Mouse (Mus musculus) forebrain, embryonic 14.5 days (tissue): ENCODE results near the gene Ccl7. TPM values are rescaled to one million over a fixed set of nuclear protein-coding genes. Genes with fewer than 3 reads are reported as not detected.

Experiments used
- ATAC-seq: fragments of 200-750 bp; cut with Nextera tagmentation; 2 replicates; pipeline ENCODE4 v1.8.0; 2017; ENCODE audit warnings: mild to moderate bottlenecking, moderate library complexity
- DNase-seq: peaks from one replicate; pipeline ENCODE4 v3.0.0-alpha.2; 2015; ENCODE audit warnings: low spot score
- H3K27ac ChIP-seq: fragments of 300-500 bp; sonication (generic); 2 replicates; pipeline ENCODE4 v1.5.1; 2014; ENCODE audit warnings: low read depth, mild to moderate bottlenecking, control low read depth, low read length, moderate library complexity
- H3K27me3 ChIP-seq: fragments of 300-500 bp; sonication (generic); replicated peaks from 2 replicates; pipeline ENCODE4 v1.6.1; 2014; ENCODE audit warnings: low read length, control low read depth, mixed read lengths; ENCODE audit not compliant: control insufficient read depth, insufficient read depth
- H3K36me3 ChIP-seq: fragments of 300-500 bp; sonication (generic); 2 replicates; pipeline ENCODE4 v1.6.1; 2014; ENCODE audit warnings: low read length, control low read depth; ENCODE audit not compliant: control insufficient read depth, insufficient read depth
- H3K4me1 ChIP-seq: fragments of 300-500 bp; sonication (generic); 2 replicates; pipeline ENCODE4 v1.6.1; 2014; ENCODE audit warnings: antibody characterized with exemption, low read length, control low read depth; ENCODE audit not compliant: control insufficient read depth, insufficient read depth
- H3K4me2 ChIP-seq: fragments of 300-500 bp; sonication (generic); 2 replicates; pipeline ENCODE4 v1.6.1; 2014; ENCODE audit warnings: mild to moderate bottlenecking, control low read depth, low read length
- H3K4me3 ChIP-seq: fragments of 300-500 bp; sonication (generic); 2 replicates; pipeline ENCODE4 v1.5.1; 2014; ENCODE audit warnings: low read depth, low read length, control low read depth
- H3K9ac ChIP-seq: fragments of 300-500 bp; sonication (generic); 2 replicates; pipeline ENCODE4 v1.6.1; 2014; ENCODE audit warnings: mild to moderate bottlenecking, low read length, control low read depth, moderate library complexity
- H3K9me3 ChIP-seq: fragments of 300-500 bp; sonication (generic); replicated peaks from 2 replicates; pipeline ENCODE4 v1.6.1; 2016; ENCODE audit warnings: low read length, control low read depth, mixed read lengths; ENCODE audit not compliant: control insufficient read depth
- WGBS: fragments of 180-500 bp; shearing (Covaris S2); extraction: QIAGEN DNeasy Blood & Tissue Kit; methylation state at CpG from one replicate; pipeline ENCODE4 v1.1.7; 2014; 5-methylcytosine and 5-hydroxymethylcytosine counted together
- polyA plus RNA-seq: library from polyadenylated mRNA; unstranded; fragments of >200 nt; fragmentation: Nextera tagmentation; extraction: Ambion mirVana; gene quantifications from 2 replicates; pipeline ENCODE4 v1.2.1, GENCODE M21; 2014

The Ccl7 gene
- polyA plus RNA-seq = 0.38 and 0.98 TPM in 2 replicates

- H3K27ac ChIP-seq = no peak within 1 kb of the TSS
- DNase-seq (peak; percentile 31), ATAC-seq (no peak)
- H3K4me3 ChIP-seq = no peak within 1 kb of the TSS
- H3K4me2 ChIP-seq = no peak within 1 kb of the TSS
- H3K27me3 ChIP-seq = no peaks in the 10 kb centered on the region
- no peaks in the 10 kb centered on the region for H3K36me3 ChIP-seq
- H3K9ac ChIP-seq = no peak within 1 kb of the TSS
- H3K9me3 ChIP-seq = no peaks in the 10 kb centered on the region
- WGBS = 68% methylated on average over 3 of the region's 3 CpGs
- no peaks in the 10 kb centered on the region for H3K4me1 ChIP-seq
Measured at GRCm38 (mm10) chr11:82045471-82045870, at the start of gene Ccl7. Gene Ccl7 (plus strand): TSS chr11:82045712.

GRCm38 (mm10) chr11:81996172-81996841 is 49.2 kb upstream of the Ccl7 start:
- Histone ChIP-seq H3K4me3 (no peak overlapping the region), H3K4me2 (no peak overlapping the region), H3K9ac (no peak overlapping the region), H3K27ac (no peak overlapping the region), H3K4me1 (no peaks in the 10 kb centered on the region), H3K27me3 (no peaks in the 10 kb centered on the region), H3K36me3 (no peaks in the 10 kb centered on the region), H3K9me3 (no peaks in the 10 kb centered on the region)
- 67% methylated on average over 10 of the region's 10 CpGs for WGBS
- DNase-seq (peak; percentile 76), ATAC-seq (peak; percentile 63)

DNA sequence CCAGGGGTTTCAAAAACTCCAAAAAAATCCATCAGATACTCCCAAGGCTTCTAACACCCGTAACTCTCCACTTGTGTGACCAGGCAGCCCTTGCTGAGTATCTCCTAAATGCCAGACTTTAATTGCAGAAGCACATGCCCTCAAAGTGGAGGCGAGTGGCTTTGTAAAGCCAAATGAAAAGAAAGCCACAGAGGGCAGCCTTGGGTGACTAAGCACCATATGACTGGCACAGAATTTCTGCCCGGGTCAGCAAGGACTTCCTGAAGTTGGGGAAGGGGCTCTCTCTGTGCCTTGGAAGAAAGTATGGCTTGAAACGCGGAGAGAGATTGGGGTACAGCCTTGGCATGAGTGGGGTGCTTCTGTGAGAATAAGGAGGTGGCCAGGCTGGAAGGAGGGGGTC is 48.4 kb upstream of the Ccl7 start:
- Histone ChIP-seq H3K27me3 (no peaks in the 10 kb centered on the region), H3K27ac (no peak overlapping the region)

GRCm38 (mm10) chr11:81998646-81999045 is 46.9 kb upstream of the Ccl7 start:
- Histone ChIP-seq H3K9ac (no peak overlapping the region), H3K27me3 (no peaks in the 10 kb centered on the region), H3K4me3 (no peak overlapping the region), H3K27ac (no peak overlapping the region), H3K36me3 (no peaks in the 10 kb centered on the region), H3K4me1 (no peaks in the 10 kb centered on the region), H3K9me3 (no peaks in the 10 kb centered on the region), H3K4me2 (no peak overlapping the region)
- ATAC-seq = no peak
- WGBS = 89% methylated on average over 3 of the region's 3 CpGs
- DNase-seq = no peak

More for the DNA sequence above, 48.4 kb upstream of the Ccl7 start:
- H3K4me1 ChIP-seq = no peaks in the 10 kb centered on the region
- DNase-seq = no peak
- no peak overlapping the region for H3K9ac ChIP-seq
- no peak overlapping the region for H3K4me2 ChIP-seq
- H3K9me3 ChIP-seq = no peaks in the 10 kb centered on the region
- H3K4me3 ChIP-seq = no peak overlapping the region
- WGBS = 85% methylated on average over 5 of the region's 5 CpGs
- ATAC-seq = no peak
- no peaks in the 10 kb centered on the region for H3K36me3 ChIP-seq

GRCm38 (mm10) chr11:81999469-81999868 is 46.0 kb upstream of the Ccl7 start:
- Histone ChIP-seq H3K27me3 (no peaks in the 10 kb centered on the region), H3K9ac (no peak overlapping the region), H3K4me1 (no peaks in the 10 kb centered on the region), H3K4me3 (no peak overlapping the region), H3K27ac (no peak overlapping the region), H3K4me2 (no peak overlapping the region), H3K36me3 (no peaks in the 10 kb centered on the region), H3K9me3 (no peaks in the 10 kb centered on the region)
- 90% methylated on average over 4 of the region's 4 CpGs for WGBS
- ATAC-seq (no peak), DNase-seq (no peak)

DNA sequence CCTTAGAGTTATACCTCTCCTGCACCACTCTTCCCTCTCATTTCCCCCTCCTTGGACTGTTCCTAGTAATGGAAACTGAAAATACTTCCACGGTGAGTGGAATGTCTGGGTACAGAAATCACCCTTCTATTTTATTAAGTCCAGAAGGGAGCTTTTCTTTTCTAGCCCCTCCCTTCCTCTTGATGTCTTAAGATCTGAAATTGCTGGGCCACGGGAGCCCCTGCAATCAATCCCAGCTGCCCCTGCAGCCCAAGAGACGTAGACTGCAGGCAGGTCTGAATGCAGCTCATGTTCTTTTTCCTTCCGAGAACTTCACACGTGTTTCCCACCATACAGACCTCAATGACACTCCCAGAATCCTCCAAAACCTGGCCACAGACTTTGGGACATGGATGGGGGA is 44.9 kb upstream of the Ccl7 start:
- no peak overlapping the region for H3K4me2 ChIP-seq
- no peaks in the 10 kb centered on the region for H3K36me3 ChIP-seq
- H3K4me1 ChIP-seq = no peaks in the 10 kb centered on the region
- H3K27ac ChIP-seq = no peak overlapping the region
- DNase-seq (no peak), ATAC-seq (no peak)
- H3K9ac ChIP-seq = no peak overlapping the region
- no peaks in the 10 kb centered on the region for H3K9me3 ChIP-seq
- H3K27me3 ChIP-seq = no peaks in the 10 kb centered on the region
- no peak overlapping the region for H3K4me3 ChIP-seq
- WGBS = 61% methylated on average over 5 of the region's 5 CpGs

GRCm38 (mm10) chr11:82004810-82005209 is 40.7 kb upstream of the Ccl7 start:
- DNase-seq (no peak), ATAC-seq (no peak)
- H3K4me2 ChIP-seq = no peak overlapping the region
- no peak overlapping the region for H3K9ac ChIP-seq
- no peaks in the 10 kb centered on the region for H3K27me3 ChIP-seq
- H3K4me3 ChIP-seq = no peak overlapping the region
- H3K27ac ChIP-seq = no peak overlapping the region
- H3K36me3 ChIP-seq = no peaks in the 10 kb centered on the region
- 79% methylated on average over 2 of the region's 2 CpGs for WGBS
- 0 out of 2 replicates have a peak, but pooled peaks cover 3% of the 10 kb centered on the region for H3K4me1 ChIP-seq
- no peaks in the 10 kb centered on the region for H3K9me3 ChIP-seq

DNA sequence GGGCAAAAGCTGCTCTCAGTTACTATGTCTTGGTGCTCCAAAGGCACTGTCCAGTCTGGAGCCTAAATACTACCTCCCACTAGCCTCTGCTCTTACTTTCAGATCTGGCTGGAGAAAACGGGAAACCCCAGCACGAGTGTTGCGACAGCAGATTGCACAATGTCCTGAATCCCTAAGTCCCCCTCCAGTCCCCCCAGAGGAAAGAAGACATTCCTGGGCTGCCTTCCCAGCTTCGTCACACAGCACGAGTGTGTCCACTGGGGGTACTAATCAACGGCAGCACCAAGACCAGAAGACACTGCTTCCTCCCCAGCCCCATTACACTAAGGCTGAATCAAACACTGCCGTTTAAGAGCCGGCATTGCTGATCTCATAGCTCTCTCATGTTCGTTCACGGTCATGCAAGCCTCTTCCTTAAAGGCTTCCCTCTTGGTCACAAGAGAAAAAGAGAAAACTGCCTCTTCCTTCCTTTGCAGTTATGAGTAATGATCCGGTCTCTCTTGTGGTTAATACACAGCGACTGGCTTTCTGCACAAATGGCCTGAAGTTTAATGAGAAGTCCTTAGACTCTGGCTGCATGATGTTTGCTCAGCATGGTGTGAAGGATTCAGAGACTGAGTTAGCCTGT is 38.6 kb upstream of the Ccl7 start:
- Histone ChIP-seq H3K27ac (no peak overlapping the region), H3K4me2 (no peak overlapping the region), H3K4me3 (no peak overlapping the region), H3K9me3 (no peaks in the 10 kb centered on the region), H3K9ac (no peak overlapping the region), H3K36me3 (no peaks in the 10 kb centered on the region), H3K4me1 (0 out of 2 replicates have a peak, but pooled peaks cover 3% of the 10 kb centered on the region), H3K27me3 (no peaks in the 10 kb centered on the region)
- DNase-seq (peak; percentile 12), ATAC-seq (no peak)
- WGBS = 48% methylated on average over 12 of the region's 12 CpGs

DNA sequence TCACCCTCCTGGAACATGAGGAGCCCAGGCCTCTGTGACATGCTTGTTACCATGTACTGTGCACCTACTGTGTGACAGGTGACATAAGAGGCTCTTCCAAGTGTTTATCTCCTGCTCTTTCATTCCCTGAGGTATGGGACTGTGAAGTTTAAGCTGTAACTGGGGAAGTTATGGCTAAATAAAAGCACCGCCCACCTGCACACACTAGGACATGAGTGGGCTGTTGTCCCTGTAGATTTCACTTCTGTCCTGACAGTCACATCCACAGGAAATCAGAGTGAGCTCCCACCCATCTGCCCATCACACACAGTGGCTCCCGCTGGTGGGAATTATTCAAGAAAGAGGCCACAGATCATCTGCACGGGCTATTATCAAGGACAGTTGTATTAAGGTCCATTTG is 35.4 kb upstream of the Ccl7 start:
- WGBS = 90% methylated on average over 3 of the region's 3 CpGs
- Histone ChIP-seq H3K36me3 (no peaks in the 10 kb centered on the region), H3K27ac (no peak overlapping the region), H3K4me1 (0 out of 2 replicates have a peak, but pooled peaks cover 3% of the 10 kb centered on the region), H3K4me2 (no peak overlapping the region), H3K27me3 (no peaks in the 10 kb centered on the region), H3K9me3 (no peaks in the 10 kb centered on the region), H3K4me3 (no peak overlapping the region), H3K9ac (no peak overlapping the region)
- DNase-seq = no peak
- no peak for ATAC-seq
